Mouse (Mus musculus): ENCODE measurements around the gene Elmo2.

- TF ChIP-seq POLR2A (IDR thresholded peaks at IDR 0.05; ENCODE audit: control insufficient read depth, extremely low read depth, insufficient read depth, low read length, poor library complexity) = no peak
- no peak for TF ChIP-seq CTCF (IDR thresholded peaks at IDR 0.05; ENCODE audit: borderline replicate concordance, control insufficient read depth, extremely low read depth, insufficient read depth, low read length, poor library complexity)
Measured at GRCm38 (mm10) chr2:165279351-165279750, 46.9 kb downstream of the Elmo2 start.

Measured in thymus, adult 2 months (tissue).